Mouse (Mus musculus): ENCODE measurements around the gene Akap2. TPM values are rescaled to one million over a fixed set of nuclear protein-coding genes. Genes with fewer than 3 reads are reported as not detected.

Akap2 gene
- polyA plus RNA-seq, 1 experiment from 2014 or later: 24.6 TPM

- Histone ChIP-seq H3K9ac (no peak overlapping the region), H3K36me3 (no peaks in the 10 kb centered on the region), H3K4me1 (0 out of 2 replicates have a peak, but pooled peaks cover 5% of the 10 kb centered on the region), H3K4me3 (replicated peaks) (no peak overlapping the region), H3K27ac (replicated peaks) (no peak overlapping the region), H3K9me3 (replicated peaks) (no peaks in the 10 kb centered on the region), H3K27me3 (no peaks in the 10 kb centered on the region), H3K4me2 (replicated peaks) (no peak overlapping the region)
- WGBS: 44% methylated on average over 10 of the region's 10 CpGs
- ATAC-seq (ENCODE audit: insufficient number of reproducible peaks, low FRiP score, low TSS enrichment, low read depth): no peak
Measured at GRCm38 (mm10) chr4:57798286-57799018, 81.0 kb downstream of the Akap2 start.

GRCm38 (mm10) chr4:57799297-57799696, 81.8 kb downstream of the Akap2 start:
- no peaks in the 10 kb centered on the region for H3K36me3 ChIP-seq
- no peak overlapping the region for H3K27ac ChIP-seq (replicated peaks)
- no peak overlapping the region for H3K4me3 ChIP-seq (replicated peaks)
- no peaks in the 10 kb centered on the region for H3K9me3 ChIP-seq (replicated peaks)
- H3K4me1 ChIP-seq: 0 out of 2 replicates have a peak, but pooled peaks cover 5% of the 10 kb centered on the region
- no peak for ATAC-seq (ENCODE audit: insufficient number of reproducible peaks, low FRiP score, low TSS enrichment, low read depth)
- no peaks in the 10 kb centered on the region for H3K27me3 ChIP-seq
- 70% methylated on average over 1 of the region's 1 CpGs for WGBS
- no peak overlapping the region for H3K9ac ChIP-seq
- no peak overlapping the region for H3K4me2 ChIP-seq (replicated peaks)

- H3K4me2 ChIP-seq (replicated peaks): no peak overlapping the region
Measured at GRCm38 (mm10) chr4:57801239-57801638, 83.8 kb downstream of the Akap2 start.

GRCm38 (mm10) chr4:57801986-57802385, 84.5 kb downstream of the Akap2 start:
- Histone ChIP-seq H3K4me1 (0 out of 2 replicates have a peak, but pooled peaks cover 5% of the 10 kb centered on the region), H3K27me3 (no peaks in the 10 kb centered on the region), H3K9ac (no peak overlapping the region), H3K36me3 (no peaks in the 10 kb centered on the region), H3K9me3 (replicated peaks) (no peaks in the 10 kb centered on the region), H3K27ac (replicated peaks) (no peak overlapping the region), H3K4me3 (replicated peaks) (no peak overlapping the region), H3K4me2 (replicated peaks) (no peak overlapping the region)
- 87% methylated on average over 5 of the region's 5 CpGs for WGBS
- ATAC-seq (ENCODE audit: insufficient number of reproducible peaks, low FRiP score, low TSS enrichment, low read depth): no peak

More at GRCm38 (mm10) chr4:57801239-57801638, 83.8 kb downstream of the Akap2 start:
- Histone ChIP-seq H3K36me3 (no peaks in the 10 kb centered on the region), H3K27ac (replicated peaks) (no peak overlapping the region), H3K9me3 (replicated peaks) (no peaks in the 10 kb centered on the region), H3K4me1 (0 out of 2 replicates have a peak, but pooled peaks cover 5% of the 10 kb centered on the region), H3K4me3 (replicated peaks) (no peak overlapping the region), H3K9ac (no peak overlapping the region), H3K27me3 (no peaks in the 10 kb centered on the region)
- no peak for ATAC-seq (ENCODE audit: insufficient number of reproducible peaks, low FRiP score, low TSS enrichment, low read depth)
- 72% methylated on average over 7 of the region's 7 CpGs for WGBS

- no peak for ATAC-seq (ENCODE audit: insufficient number of reproducible peaks, low FRiP score, low TSS enrichment, low read depth)
- WGBS: 83% methylated on average over 3 of the region's 3 CpGs
- H3K4me3 ChIP-seq (replicated peaks): no peak overlapping the region
- no peak overlapping the region for H3K27ac ChIP-seq (replicated peaks)
- H3K27me3 ChIP-seq: no peaks in the 10 kb centered on the region
- 0 out of 2 replicates have a peak, but pooled peaks cover 5% of the 10 kb centered on the region for H3K4me1 ChIP-seq
- no peaks in the 10 kb centered on the region for H3K36me3 ChIP-seq
- H3K4me2 ChIP-seq (replicated peaks): no peak overlapping the region
- H3K9ac ChIP-seq: no peak overlapping the region
- no peaks in the 10 kb centered on the region for H3K9me3 ChIP-seq (replicated peaks)
Measured at GRCm38 (mm10) chr4:57802411-57802810, 85.0 kb downstream of the Akap2 start.

- WGBS: 73% methylated on average over 6 of the region's 6 CpGs
- Histone ChIP-seq H3K27me3 (no peaks in the 10 kb centered on the region), H3K27ac (replicated peaks) (no peak overlapping the region), H3K4me3 (replicated peaks) (no peak overlapping the region), H3K4me2 (replicated peaks) (no peak overlapping the region), H3K9me3 (replicated peaks) (no peaks in the 10 kb centered on the region), H3K36me3 (no peaks in the 10 kb centered on the region), H3K9ac (no peak overlapping the region), H3K4me1 (no peaks in the 10 kb centered on the region)
- ATAC-seq (ENCODE audit: insufficient number of reproducible peaks, low FRiP score, low TSS enrichment, low read depth): no peak
Measured at GRCm38 (mm10) chr4:57804902-57805301, 87.4 kb downstream of the Akap2 start.

GRCm38 (mm10) chr4:57809449-57809848, 92.0 kb downstream of the Akap2 start:
- Histone ChIP-seq H3K9ac (no peak overlapping the region), H3K9me3 (replicated peaks) (no peaks in the 10 kb centered on the region), H3K4me3 (replicated peaks) (no peak overlapping the region), H3K4me2 (replicated peaks) (no peak overlapping the region), H3K36me3 (no peaks in the 10 kb centered on the region), H3K4me1 (no peaks in the 10 kb centered on the region), H3K27me3 (no peaks in the 10 kb centered on the region), H3K27ac (replicated peaks) (no peak overlapping the region)
- ATAC-seq (ENCODE audit: insufficient number of reproducible peaks, low FRiP score, low TSS enrichment, low read depth): no peak
- 79% methylated on average over 4 of the region's 4 CpGs for WGBS

GRCm38 (mm10) chr4:57812075-57812474, 94.6 kb downstream of the Akap2 start:
- H3K9ac ChIP-seq: no peak overlapping the region
- H3K4me3 ChIP-seq (replicated peaks): no peak overlapping the region
- no peaks in the 10 kb centered on the region for H3K36me3 ChIP-seq
- H3K4me1 ChIP-seq: no peaks in the 10 kb centered on the region
- 86% methylated on average over 1 of the region's 1 CpGs for WGBS
- H3K27me3 ChIP-seq: no peaks in the 10 kb centered on the region
- H3K9me3 ChIP-seq (replicated peaks): no peaks in the 10 kb centered on the region
- H3K27ac ChIP-seq (replicated peaks): no peak overlapping the region
- 0 out of 2 replicates have a peak, but pooled peaks have one; percentile 35 for ATAC-seq (ENCODE audit: insufficient number of reproducible peaks, low FRiP score, low TSS enrichment, low read depth)
- H3K4me2 ChIP-seq (replicated peaks): no peak overlapping the region

- no peak overlapping the region for H3K4me3 ChIP-seq (replicated peaks)
- WGBS: 22% methylated on average over 7 of the region's 7 CpGs
- H3K36me3 ChIP-seq: peaks cover 4% of the 10 kb centered on the region; the same call in 1 of the 2 replicates
- H3K9me3 ChIP-seq (replicated peaks): no peaks in the 10 kb centered on the region
- no peaks in the 10 kb centered on the region for H3K4me1 ChIP-seq
- no peak overlapping the region for H3K9ac ChIP-seq
- no peaks in the 10 kb centered on the region for H3K27me3 ChIP-seq
- H3K27ac ChIP-seq (replicated peaks): peak overlapping the region; percentile 60
- peak; percentile 52; the same call in 1 of the 2 replicates for ATAC-seq (ENCODE audit: insufficient number of reproducible peaks, low FRiP score, low TSS enrichment, low read depth)
- H3K4me2 ChIP-seq (replicated peaks): no peak overlapping the region
Measured at GRCm38 (mm10) chr4:57812916-57813575, 95.6 kb downstream of the Akap2 start.

GRCm38 (mm10) chr4:57813576-57813945, 96.1 kb downstream of the Akap2 start:
- Histone ChIP-seq H3K4me3 (replicated peaks) (no peak overlapping the region), H3K9ac (no peak overlapping the region), H3K4me1 (no peaks in the 10 kb centered on the region), H3K9me3 (replicated peaks) (no peaks in the 10 kb centered on the region), H3K4me2 (replicated peaks) (no peak overlapping the region), H3K27me3 (no peaks in the 10 kb centered on the region), H3K27ac (replicated peaks) (peak overlapping the region; percentile 60; the same call in 1 of the 2 replicates), H3K36me3 (peaks cover 4% of the 10 kb centered on the region; the same call in 1 of the 2 replicates)
- no peak for ATAC-seq (ENCODE audit: insufficient number of reproducible peaks, low FRiP score, low TSS enrichment, low read depth)
- 86% methylated on average over 4 of the region's 4 CpGs for whole genome bisulfite sequencing

- no peak overlapping the region for H3K4me3 ChIP-seq (replicated peaks)
- H3K4me1 ChIP-seq: no peaks in the 10 kb centered on the region
- WGBS: 70% methylated on average over 2 of the region's 2 CpGs
- peaks cover 4% of the 10 kb centered on the region; the same call in 1 of the 2 replicates for H3K36me3 ChIP-seq
- H3K27me3 ChIP-seq: no peaks in the 10 kb centered on the region
- no peak overlapping the region for H3K27ac ChIP-seq (replicated peaks)
- no peak for ATAC-seq (ENCODE audit: insufficient number of reproducible peaks, low FRiP score, low TSS enrichment, low read depth)
- no peak overlapping the region for H3K4me2 ChIP-seq (replicated peaks)
- no peaks in the 10 kb centered on the region for H3K9me3 ChIP-seq (replicated peaks)
- H3K9ac ChIP-seq: no peak overlapping the region
Measured at GRCm38 (mm10) chr4:57815355-57815754, 97.9 kb downstream of the Akap2 start.

Measured in embryonic facial prominence, embryonic 15.5 days (tissue).